Mouse (Mus musculus) hindbrain, embryonic 14.5 days (tissue): ENCODE measurements at regions not wholly inside any gene's neighbourhood (a gene's known extent, or its start where the extent isn't known, plus 50 kb on each side); places are given as distances from the start of the nearest gene placed in this dataset.

ENCODE experiments used
- ATAC-seq: fragments of 200-750 bp; cut with Nextera tagmentation; 2 replicates; pipeline ENCODE4 v1.8.0; 2017; ENCODE audit warnings: moderate number of reproducible peaks, mild to moderate bottlenecking, moderate TSS enrichment, moderate library complexity; ENCODE audit not compliant: low FRiP score
- DNase-seq: peaks from one replicate; pipeline ENCODE4 v3.0.0-alpha.2; 2015; ENCODE audit warnings: low spot score
- H3K27ac ChIP-seq: fragments of 300-500 bp; sonication (generic); 2 replicates; pipeline ENCODE4 v1.5.1; 2014; ENCODE audit warnings: mild to moderate bottlenecking, moderate library complexity
- H3K27me3 ChIP-seq: fragments of 300-500 bp; sonication (generic); 2 replicates; pipeline ENCODE4 v1.6.1; 2014; ENCODE audit warnings: mild to moderate bottlenecking, low read length, mixed read lengths; ENCODE audit not compliant: control insufficient read depth, insufficient read depth
- H3K36me3 ChIP-seq: fragments of 300-500 bp; sonication (generic); replicated peaks from 2 replicates; pipeline ENCODE4 v1.6.1; 2014; ENCODE audit not compliant: control insufficient read depth, insufficient read depth
- H3K4me1 ChIP-seq: fragments of 300-500 bp; sonication (generic); replicated peaks from 2 replicates; pipeline ENCODE4 v1.6.1; 2014; ENCODE audit warnings: antibody characterized with exemption, low read length, mixed read lengths; ENCODE audit not compliant: control insufficient read depth, insufficient read depth
- H3K4me2 ChIP-seq: fragments of 300-500 bp; sonication (generic); replicated peaks from 2 replicates; pipeline ENCODE4 v1.6.1; 2014; ENCODE audit warnings: mild to moderate bottlenecking, moderate library complexity
- H3K4me3 ChIP-seq: fragments of 300-500 bp; sonication (generic); replicated peaks from 2 replicates; pipeline ENCODE4 v1.5.1; 2014; ENCODE audit warnings: mild to moderate bottlenecking, low read length
- H3K9ac ChIP-seq: fragments of 300-500 bp; sonication (generic); 2 replicates; pipeline ENCODE4 v1.6.1; 2014
- H3K9me3 ChIP-seq: fragments of 300-500 bp; sonication (generic); 2 replicates; pipeline ENCODE4 v1.6.1; 2016; ENCODE audit warnings: low read length; ENCODE audit not compliant: control insufficient read depth
- WGBS: fragments of 180-500 bp; shearing (Covaris S2); extraction: QIAGEN DNeasy Blood & Tissue Kit; methylation state at CpG from one replicate; pipeline ENCODE4 v1.1.7; 2014; 5-methylcytosine and 5-hydroxymethylcytosine counted together

- H3K4me1 ChIP-seq = no peaks in the 10 kb centered on the region
- H3K36me3 ChIP-seq = no peaks in the 10 kb centered on the region
- no peak overlapping the region for H3K9ac ChIP-seq
- H3K4me2 ChIP-seq = no peak overlapping the region
- 43% methylated on average over 4 of the region's 4 CpGs for WGBS
- H3K27me3 ChIP-seq = no peaks in the 10 kb centered on the region
- H3K9me3 ChIP-seq = no peaks in the 10 kb centered on the region
- H3K4me3 ChIP-seq = no peak overlapping the region
- ATAC-seq (no peak), DNase-seq (no peak)
- no peak overlapping the region for H3K27ac ChIP-seq
Measured at GRCm38 (mm10) chr13:84638401-84638934, 416.4 kb downstream of the Tmem161b start.

DNA sequence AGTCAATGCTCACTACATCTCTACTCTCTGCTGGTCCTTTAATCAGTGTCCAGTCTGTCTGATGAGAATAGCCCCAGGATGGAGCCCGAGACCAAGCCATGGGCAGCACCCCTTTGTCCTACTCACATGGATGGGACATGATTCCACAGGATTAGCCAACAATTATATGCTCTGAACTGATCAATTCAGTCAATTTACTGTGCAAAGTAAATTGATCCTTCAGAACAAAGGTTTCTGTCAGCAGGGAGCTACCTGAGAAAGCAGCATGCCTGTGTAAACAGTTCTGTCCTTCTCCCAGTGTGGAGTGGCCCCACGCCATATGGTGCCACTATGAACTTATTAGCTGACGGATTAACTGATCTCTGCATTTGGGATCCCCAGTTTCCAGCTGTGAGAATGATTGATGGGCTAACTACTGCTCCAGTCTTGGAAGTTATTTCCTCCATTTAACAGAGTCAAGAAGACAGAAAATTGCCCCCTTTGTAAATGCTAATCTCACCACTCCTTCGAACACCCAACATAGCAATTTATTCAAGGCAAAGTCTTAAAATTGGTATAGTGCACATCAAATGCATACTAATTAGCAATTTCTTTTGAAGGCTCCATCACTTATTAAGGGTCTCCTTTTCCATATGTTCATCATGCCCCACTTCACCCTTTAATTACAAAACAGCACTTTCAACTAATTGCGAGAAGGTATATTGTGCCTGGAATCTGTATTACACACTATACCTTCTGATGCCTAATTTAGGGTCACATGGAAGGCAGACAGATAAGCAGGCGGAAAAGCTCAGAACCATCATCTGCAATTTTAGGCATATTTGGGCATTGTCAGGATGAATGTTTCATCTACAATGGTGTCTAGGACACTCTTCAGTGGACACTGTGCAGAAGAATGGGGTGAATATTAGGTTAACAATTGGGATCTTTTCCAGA lies 417.3 kb downstream of the Tmem161b start:
- Histone ChIP-seq H3K4me2 (no peak overlapping the region), H3K4me1 (no peaks in the 10 kb centered on the region), H3K9me3 (no peaks in the 10 kb centered on the region), H3K4me3 (no peak overlapping the region), H3K27me3 (no peaks in the 10 kb centered on the region), H3K36me3 (no peaks in the 10 kb centered on the region), H3K27ac (no peak overlapping the region), H3K9ac (no peak overlapping the region)
- peak; percentile 53; the same call in 1 of the 2 replicates for ATAC-seq
- 35% methylated on average over 6 of the region's 6 CpGs for WGBS
- no peak for DNase-seq

DNA sequence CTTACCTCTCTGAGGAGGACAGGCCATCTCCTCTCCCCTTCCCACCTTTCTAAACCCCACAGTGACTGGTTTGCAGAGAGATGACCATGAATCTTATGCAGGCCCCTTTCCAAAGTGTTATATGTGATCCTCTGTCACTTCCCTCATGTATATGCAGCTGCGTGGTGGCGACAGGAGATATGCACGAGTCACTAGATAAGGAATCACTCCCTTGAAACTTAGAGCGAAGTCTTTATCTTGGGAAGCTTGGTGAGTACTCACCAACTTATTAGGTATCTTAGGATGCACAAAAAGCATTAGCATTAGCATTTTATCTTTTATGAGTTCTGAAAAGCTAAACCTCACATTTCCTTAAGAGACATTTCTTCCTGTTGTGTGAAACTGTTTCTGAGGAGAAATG lies 421.9 kb downstream of the Tmem161b start:
- Histone ChIP-seq H3K4me1 (no peaks in the 10 kb centered on the region), H3K4me2 (no peak overlapping the region), H3K4me3 (no peak overlapping the region), H3K36me3 (no peaks in the 10 kb centered on the region), H3K27me3 (no peaks in the 10 kb centered on the region), H3K27ac (no peak overlapping the region), H3K9ac (no peak overlapping the region), H3K9me3 (no peaks in the 10 kb centered on the region)
- no peak for ATAC-seq
- 90% methylated on average over 4 of the region's 4 CpGs for WGBS
- no peak for DNase-seq

DNA sequence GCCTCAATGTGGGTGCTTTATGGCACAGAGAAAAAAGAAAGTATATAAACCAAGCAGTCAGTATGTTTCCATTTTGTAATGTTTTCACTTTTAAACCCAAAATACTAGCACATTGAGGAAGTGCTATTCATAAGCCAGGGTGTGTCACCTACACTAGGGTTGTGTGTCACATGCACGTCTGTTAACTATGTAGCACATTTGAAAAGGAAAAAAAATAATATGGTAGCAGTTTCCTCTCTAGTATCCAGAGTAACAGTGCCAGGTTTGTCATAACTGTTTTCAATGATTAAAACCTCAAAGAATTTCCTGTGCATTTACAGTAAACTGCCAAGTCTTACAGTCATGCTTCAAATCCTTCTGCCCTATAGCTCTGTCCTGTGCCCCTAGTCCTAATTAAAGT lies 424.8 kb downstream of the Tmem161b start:
- Histone ChIP-seq H3K4me1 (no peaks in the 10 kb centered on the region), H3K27me3 (no peaks in the 10 kb centered on the region), H3K4me3 (no peak overlapping the region), H3K36me3 (no peaks in the 10 kb centered on the region), H3K27ac (no peak overlapping the region), H3K9ac (no peak overlapping the region), H3K4me2 (no peak overlapping the region), H3K9me3 (no peaks in the 10 kb centered on the region)
- DNase-seq (no peak), ATAC-seq (no peak)
- WGBS = 86% methylated on average over 1 of the region's 1 CpGs

GRCm38 (mm10) chr13:84648056-84648455 lies 426.0 kb downstream of the Tmem161b start:
- WGBS = 68% methylated on average over 1 of the region's 1 CpGs
- H3K9me3 ChIP-seq = no peaks in the 10 kb centered on the region
- H3K9ac ChIP-seq = no peak overlapping the region
- H3K4me3 ChIP-seq = no peak overlapping the region
- no peaks in the 10 kb centered on the region for H3K27me3 ChIP-seq
- DNase-seq = no peak
- no peak overlapping the region for H3K4me2 ChIP-seq
- H3K36me3 ChIP-seq = no peaks in the 10 kb centered on the region
- H3K4me1 ChIP-seq = no peaks in the 10 kb centered on the region
- no peak for ATAC-seq
- no peak overlapping the region for H3K27ac ChIP-seq

- no peaks in the 10 kb centered on the region for H3K9me3 ChIP-seq
- H3K4me3 ChIP-seq = no peak overlapping the region
- H3K36me3 ChIP-seq = no peaks in the 10 kb centered on the region
- no peaks in the 10 kb centered on the region for H3K27me3 ChIP-seq
- no peak overlapping the region for H3K27ac ChIP-seq
- no peak for DNase-seq
- H3K9ac ChIP-seq = no peak overlapping the region
- no peak for ATAC-seq
- H3K4me2 ChIP-seq = no peak overlapping the region
- no peaks in the 10 kb centered on the region for H3K4me1 ChIP-seq
- WGBS = 92% methylated on average over 2 of the region's 2 CpGs
Measured at GRCm38 (mm10) chr13:84663967-84664366, 441.9 kb downstream of the Tmem161b start.

DNA sequence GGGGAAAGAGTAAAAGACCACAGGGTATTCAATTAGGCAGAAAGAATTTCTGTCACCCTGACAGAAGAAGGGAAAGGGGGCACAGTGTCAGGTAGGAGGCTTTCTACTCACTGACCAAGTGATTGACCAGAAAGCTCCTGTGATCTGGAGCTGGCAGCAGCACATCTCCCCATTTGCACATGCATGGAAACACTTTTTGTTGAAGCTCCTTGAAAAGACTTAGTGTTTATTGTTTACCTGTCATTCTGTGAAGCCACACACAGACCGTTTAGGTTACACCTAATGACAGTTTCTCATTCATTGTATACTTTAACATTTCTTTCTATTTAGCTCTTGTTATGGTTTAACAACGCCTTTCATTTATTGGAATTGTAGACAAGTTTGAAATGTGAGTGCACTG lies 458.9 kb downstream of the Tmem161b start:
- DNase-seq = no peak
- H3K27ac ChIP-seq = no peak overlapping the region

GRCm38 (mm10) chr13:84685930-84686329 lies 463.8 kb downstream of the Tmem161b start:
- WGBS = 67% methylated on average over 2 of the region's 2 CpGs
- H3K27me3 ChIP-seq = no peaks in the 10 kb centered on the region

More for the DNA sequence above, 458.9 kb downstream of the Tmem161b start:
- H3K4me3 ChIP-seq = no peak overlapping the region
- no peaks in the 10 kb centered on the region for H3K36me3 ChIP-seq
- ATAC-seq = no peak
- no peak overlapping the region for H3K4me2 ChIP-seq
- no peaks in the 10 kb centered on the region for H3K27me3 ChIP-seq
- WGBS = 32% methylated on average over 2 of the region's 2 CpGs
- H3K9ac ChIP-seq = no peak overlapping the region
- H3K9me3 ChIP-seq = no peaks in the 10 kb centered on the region
- no peaks in the 10 kb centered on the region for H3K4me1 ChIP-seq

DNA sequence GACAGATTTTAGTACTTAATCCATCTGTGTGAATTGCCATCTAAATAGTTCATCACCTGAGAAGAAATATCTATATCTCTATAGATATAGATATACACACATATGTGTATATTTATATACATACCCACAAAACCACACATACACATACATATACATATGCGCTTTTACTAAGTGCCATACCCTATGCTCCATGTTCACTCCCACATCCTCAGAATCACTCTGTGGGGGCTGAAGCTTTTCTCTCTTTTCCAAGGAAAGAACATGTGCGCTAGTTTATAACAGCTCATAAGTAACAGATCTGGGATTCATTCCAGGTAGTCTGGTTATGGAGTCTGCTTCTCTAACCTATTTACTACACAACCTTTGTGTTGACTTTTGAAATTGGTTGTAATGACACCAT lies 471.4 kb downstream of the Tmem161b start:
- DNase-seq (no peak), ATAC-seq (no peak)
- 93% methylated on average over 2 of the region's 2 CpGs for WGBS
- H3K4me1 ChIP-seq = no peaks in the 10 kb centered on the region
- no peak overlapping the region for H3K4me2 ChIP-seq
- no peaks in the 10 kb centered on the region for H3K36me3 ChIP-seq
- no peak overlapping the region for H3K27ac ChIP-seq
- no peaks in the 10 kb centered on the region for H3K9me3 ChIP-seq
- no peaks in the 10 kb centered on the region for H3K27me3 ChIP-seq
- H3K4me3 ChIP-seq = no peak overlapping the region
- H3K9ac ChIP-seq = no peak overlapping the region

More at GRCm38 (mm10) chr13:84685930-84686329, 463.8 kb downstream of the Tmem161b start:
- Histone ChIP-seq H3K4me3 (no peak overlapping the region), H3K9ac (no peak overlapping the region), H3K27ac (no peak overlapping the region), H3K4me2 (no peak overlapping the region), H3K4me1 (no peaks in the 10 kb centered on the region), H3K9me3 (no peaks in the 10 kb centered on the region), H3K36me3 (no peaks in the 10 kb centered on the region)
- no peak for ATAC-seq
- no peak for DNase-seq
